Mouse (Mus musculus) kidney, postnatal 10 days (tissue): ENCODE data around the gene Senp1.

Source experiments
- DNase-seq: peaks from one replicate; pipeline ENCODE4 v3.0.0; 2021; ENCODE audit warnings: mixed read lengths

Senp1 gene

DNA sequence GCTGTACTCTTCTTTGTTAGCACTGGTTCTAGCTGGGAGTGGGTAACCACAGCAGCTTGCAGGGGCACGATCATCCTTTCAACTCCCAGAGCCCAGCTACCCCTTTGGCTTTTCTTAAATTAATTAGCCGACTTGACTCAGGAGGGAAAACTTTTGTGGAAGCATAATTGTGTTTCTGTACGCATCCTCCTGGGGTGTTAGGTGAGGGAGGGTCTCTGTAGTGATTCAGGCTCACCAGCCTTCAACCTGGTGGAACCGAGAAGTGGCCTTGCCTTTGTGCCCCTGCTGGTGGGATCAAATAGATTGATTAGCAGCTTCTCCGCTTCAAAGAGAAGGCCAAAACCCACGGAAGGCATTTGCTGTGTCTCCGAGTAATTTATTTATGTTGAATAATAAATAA lies 93.6 kb downstream of the Senp1 start:
- no peak for DNase-seq

- no peak for DNase-seq
Observed at GRCm38 (mm10) chr15:97999546-97999945, 94.0 kb downstream of the Senp1 start.

DNA sequence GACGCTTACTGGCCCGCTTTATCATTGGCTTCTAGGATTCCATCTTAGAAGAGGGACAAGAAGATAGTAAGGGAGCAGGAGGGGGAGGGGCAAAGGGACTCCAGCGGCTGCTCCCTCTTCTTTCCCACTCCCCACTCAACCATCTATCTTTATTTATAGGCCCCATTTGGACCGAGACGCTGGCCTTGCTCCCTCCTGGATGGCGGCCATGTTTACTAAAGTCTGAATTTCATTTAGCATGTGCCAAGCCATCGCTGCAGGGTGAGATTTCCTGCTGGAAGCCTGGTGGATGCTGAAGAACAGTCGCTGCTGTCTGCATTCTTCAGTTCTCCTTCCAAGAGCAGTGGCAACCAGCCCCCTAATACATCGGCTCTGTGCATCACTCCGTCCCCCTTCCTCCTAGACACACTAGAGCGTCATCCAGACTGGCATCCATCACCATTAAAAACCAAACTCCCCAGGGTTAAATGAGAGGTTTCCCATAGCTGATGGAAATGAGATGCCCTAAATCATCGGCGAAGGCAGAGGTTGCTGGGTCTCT lies 96.8 kb downstream of the Senp1 start:
- DNase-seq: peak; percentile 65

DNA sequence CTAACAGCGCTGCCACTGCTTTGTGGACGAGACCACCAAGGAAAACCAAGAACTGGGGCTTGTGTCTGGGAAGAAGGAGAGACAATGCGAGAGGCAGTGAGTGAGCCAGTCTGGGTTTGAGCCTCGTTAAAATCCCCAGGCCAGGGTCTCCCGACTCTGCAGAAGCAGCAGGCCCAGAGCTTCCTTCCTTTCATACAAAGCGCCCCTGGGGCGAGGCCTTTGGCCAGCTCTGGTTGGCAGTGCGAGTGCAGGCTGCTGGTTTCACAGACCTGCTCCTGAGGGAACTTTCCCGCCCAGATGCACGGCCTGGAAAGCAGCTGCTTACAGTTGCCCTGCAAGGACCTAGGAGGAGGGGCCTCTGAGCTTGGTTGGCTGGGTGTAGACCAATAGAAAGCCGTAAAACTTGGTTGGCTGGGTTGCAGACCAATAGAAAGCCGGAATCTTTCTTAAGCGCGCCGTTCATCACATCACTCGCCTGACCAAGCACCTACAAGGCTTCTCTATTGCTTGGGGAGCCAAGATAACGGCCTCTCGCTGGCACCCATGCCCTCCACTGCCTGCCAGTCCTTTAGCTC lies 100.7 kb downstream of the Senp1 start:
- DNase-seq: peak; percentile 89

DNA sequence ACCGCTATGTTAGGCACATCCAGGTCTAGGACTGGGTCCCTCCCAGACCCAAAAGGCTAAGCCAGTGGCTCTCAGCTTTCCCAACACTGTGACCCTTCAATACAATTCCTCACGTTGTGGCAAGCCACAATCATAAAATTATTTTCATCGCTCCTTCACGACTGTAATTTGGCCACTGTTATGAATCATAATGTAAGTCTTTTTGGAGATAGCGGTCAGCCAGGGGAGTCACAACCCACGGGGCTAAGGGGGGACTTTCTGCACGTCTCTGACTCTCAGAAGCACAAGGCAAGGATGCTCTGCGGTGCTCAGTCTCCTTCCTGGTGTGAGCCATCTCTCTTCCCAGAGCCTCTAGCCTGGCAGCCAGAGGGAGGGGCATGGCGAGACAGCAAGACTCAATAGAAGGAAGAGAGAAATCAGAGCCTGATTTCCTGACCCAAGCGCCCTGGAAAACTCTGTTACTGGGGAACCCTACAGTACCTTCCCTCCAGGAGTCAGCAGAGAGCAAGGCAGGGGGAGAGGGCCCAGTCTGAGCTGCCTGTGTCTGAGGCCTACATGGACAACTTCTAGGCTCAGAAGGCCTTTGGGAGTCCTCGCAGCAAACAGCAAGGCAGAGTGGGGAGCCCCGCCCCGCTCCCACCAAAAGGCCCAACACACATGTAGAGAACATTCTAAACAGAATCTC lies 101.4 kb downstream of the Senp1 start:
- no peak for DNase-seq

DNA sequence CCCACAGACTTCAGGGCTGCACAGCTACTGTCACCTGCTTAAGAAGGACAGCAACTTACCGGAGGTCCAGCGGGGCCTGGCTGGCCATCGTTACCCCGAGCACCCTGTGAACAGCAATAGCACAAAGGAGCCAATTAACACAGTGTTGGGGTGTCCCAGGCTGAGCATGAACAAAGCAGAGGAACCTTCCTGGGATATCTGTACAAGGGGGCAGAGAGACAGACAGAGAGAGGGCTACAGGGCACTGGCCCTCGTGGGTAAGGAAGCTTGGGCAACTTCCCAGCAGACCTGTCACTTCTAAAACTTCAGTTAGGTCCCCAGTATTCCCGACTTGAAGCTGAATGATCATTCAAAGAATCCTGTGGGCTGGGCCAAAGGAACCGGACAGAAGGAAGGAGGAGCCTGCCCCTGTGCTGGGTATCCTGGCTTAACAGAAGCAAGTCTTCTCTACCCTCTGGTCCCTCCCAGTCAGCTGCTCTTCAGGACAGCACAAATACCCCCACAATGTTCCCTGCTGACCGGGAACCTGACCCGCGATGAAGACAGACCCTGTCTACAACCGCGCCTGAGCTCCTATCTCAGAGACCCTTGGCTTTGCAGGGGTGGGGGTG lies 102.2 kb downstream of the Senp1 start:
- no peak for DNase-seq

DNA sequence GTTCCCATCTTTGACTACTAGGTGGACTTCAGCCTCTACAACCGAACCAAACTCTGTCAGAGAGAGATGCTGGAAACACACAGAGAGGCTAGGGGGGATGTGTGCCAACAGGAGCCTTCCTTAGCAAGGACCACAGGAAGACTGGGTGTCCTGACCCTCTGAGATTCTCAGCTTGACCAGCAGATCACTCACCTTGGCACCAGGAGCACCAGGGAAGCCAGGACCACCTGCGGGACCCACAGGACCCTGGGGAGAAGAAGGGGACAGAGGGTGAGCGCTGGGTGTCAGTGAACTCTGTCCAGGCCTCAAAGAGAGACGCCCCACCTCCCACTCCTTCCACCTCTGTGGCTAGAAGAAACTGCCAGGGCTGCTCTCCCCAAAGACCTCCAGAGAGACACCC lies 102.8 kb downstream of the Senp1 start:
- no peak for DNase-seq

DNA sequence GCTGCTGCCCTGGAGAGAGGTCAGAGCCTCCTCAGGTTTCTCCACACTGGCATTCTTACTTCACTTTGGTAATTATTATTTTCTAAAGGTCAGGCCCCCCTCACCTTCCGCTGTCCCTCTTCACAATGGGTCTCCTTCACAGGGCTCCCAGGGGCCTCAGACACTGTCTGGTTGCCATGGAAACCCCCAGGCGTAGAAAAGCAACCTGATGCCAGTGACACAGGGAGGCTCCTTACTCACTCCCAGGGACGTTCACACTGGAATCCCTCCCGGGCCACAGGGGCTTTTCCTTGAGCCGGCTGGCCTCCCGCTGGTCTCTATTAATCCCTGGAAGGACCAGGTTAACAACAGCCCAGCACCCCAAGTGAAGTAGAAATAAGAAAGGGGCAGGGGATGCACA lies 103.4 kb downstream of the Senp1 start:
- no peak for DNase-seq

DNA sequence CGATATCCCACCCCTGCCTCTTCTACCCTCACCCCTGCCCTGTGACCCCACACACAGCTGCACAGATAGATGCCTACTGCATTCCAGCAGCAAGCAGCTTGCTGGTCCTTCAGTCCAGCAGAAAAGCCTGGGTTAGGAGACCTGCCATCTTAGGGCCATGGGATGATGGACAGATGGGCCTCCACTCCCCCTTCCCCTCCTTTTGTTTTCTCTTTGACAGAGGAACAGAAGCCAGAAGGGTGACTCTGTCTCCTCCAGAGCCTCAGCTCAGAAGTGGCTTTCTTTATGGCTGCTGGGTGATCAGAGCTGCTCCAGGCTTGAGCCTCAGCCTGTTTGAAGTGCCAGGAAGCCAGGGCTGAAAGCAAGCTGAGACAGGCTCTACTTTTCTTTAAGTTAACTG lies 104.0 kb downstream of the Senp1 start:
- no peak for DNase-seq
